Mouse (Mus musculus) stomach, embryonic 14.5 days (tissue): ENCODE measurements around the gene Lipa. TPM values are rescaled to one million over a fixed set of nuclear protein-coding genes. Genes with fewer than 3 reads are reported as not detected.

Experiments
- ATAC-seq: fragments of 200-750 bp; cut with Nextera tagmentation; 2 replicates; pipeline ENCODE4 v1.8.0; 2017; ENCODE audit warnings: low read depth, moderate TSS enrichment; ENCODE audit not compliant: insufficient number of reproducible peaks, insufficient read depth, low FRiP score
- H3K27ac ChIP-seq: fragments of 300-500 bp; sonication (generic); 2 replicates; pipeline ENCODE4 v1.5.1; 2014; ENCODE audit warnings: mild to moderate bottlenecking, low read length, moderate library complexity, mixed read lengths
- H3K27me3 ChIP-seq: fragments of 300-500 bp; sonication (generic); 2 replicates; pipeline ENCODE4 v1.6.1; 2014; ENCODE audit warnings: low read length, control low read depth, mixed read lengths; ENCODE audit not compliant: control insufficient read depth, insufficient read depth
- H3K36me3 ChIP-seq: fragments of 300-500 bp; sonication (generic); 2 replicates; pipeline ENCODE4 v1.6.1; 2014; ENCODE audit warnings: mild to moderate bottlenecking, control low read depth, low read length, moderate library complexity, mixed read lengths; ENCODE audit not compliant: control insufficient read depth, insufficient read depth
- H3K4me1 ChIP-seq: fragments of 300-500 bp; sonication (generic); 2 replicates; pipeline ENCODE4 v1.6.1; 2014; ENCODE audit warnings: low read length, control low read depth, mixed read lengths; ENCODE audit not compliant: control insufficient read depth, insufficient read depth
- H3K4me2 ChIP-seq: fragments of 300-500 bp; sonication (generic); replicated peaks from 2 replicates; pipeline ENCODE4 v1.6.1; 2014; ENCODE audit warnings: low read depth, low read length, control low read depth
- H3K4me3 ChIP-seq: fragments of 300-500 bp; sonication (generic); 2 replicates; pipeline ENCODE4 v1.5.1; 2014; ENCODE audit warnings: low read depth, low read length, control low read depth
- H3K9ac ChIP-seq: fragments of 300-500 bp; sonication (generic); replicated peaks from 2 replicates; pipeline ENCODE4 v1.6.1; 2014; ENCODE audit warnings: low read depth, mild to moderate bottlenecking, control low read depth, low read length, moderate library complexity, mixed read lengths
- H3K9me3 ChIP-seq: fragments of 300-500 bp; sonication (generic); 2 replicates; pipeline ENCODE4 v1.6.1; 2016; ENCODE audit warnings: low read depth, low read length, control low read depth; ENCODE audit not compliant: control insufficient read depth
- WGBS: fragments of 180-500 bp; shearing (Covaris S2); extraction: QIAGEN DNeasy Blood & Tissue Kit; methylation state at CpG from one replicate; pipeline ENCODE4 v1.1.7; 2014; 5-methylcytosine and 5-hydroxymethylcytosine counted together
- polyA plus RNA-seq: library from polyadenylated mRNA; unstranded; fragments of >200 nt; fragmentation: Nextera tagmentation; extraction: Ambion mirVana; gene quantifications from 2 replicates; pipeline ENCODE4 v1.2.1, GENCODE M21; 2014

Gene Lipa
- polyA plus RNA-seq, 1 experiment from 2014 or later, result 35.3 TPM

DNA sequence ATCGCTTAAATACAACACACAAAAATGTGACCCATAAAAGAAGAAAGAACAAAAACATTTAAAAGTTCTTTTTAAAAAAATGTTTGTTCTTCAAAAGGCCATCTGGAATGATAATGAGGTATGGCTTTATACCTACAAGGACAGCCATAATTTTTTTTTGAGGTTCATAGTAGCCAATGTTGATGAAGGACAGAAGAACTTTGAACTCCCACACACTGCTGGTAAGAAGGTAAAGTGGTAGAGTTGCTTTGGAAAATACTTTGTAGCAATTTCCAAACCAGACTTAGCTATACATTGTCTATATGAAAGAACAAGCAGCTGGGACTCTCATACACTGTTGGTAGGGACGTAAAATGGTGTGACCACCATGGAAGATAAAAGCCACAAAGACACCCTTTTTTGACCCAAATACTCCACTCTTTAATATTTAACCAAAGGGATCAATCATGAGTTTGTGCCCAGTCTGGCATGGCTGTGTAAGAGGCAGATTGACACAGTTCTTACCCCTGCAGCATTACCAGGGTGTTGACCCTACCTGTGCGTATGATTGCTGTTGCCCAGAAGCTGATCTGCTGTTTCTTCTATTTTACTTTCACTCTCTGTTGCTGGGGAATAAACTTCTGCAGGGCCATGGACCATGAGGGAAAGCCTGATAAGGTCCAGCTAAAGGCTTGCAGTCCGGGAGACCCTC, 4.9 kb upstream of the Lipa start:
- H3K9me3 ChIP-seq, result no peaks in the 10 kb centered on the region
- H3K4me2 ChIP-seq, result no peak overlapping the region
- H3K27me3 ChIP-seq, result no peaks in the 10 kb centered on the region
- 90% methylated on average over 4 of the region's 4 CpGs for WGBS
- ATAC-seq, result no peak
- no peaks in the 10 kb centered on the region for H3K4me1 ChIP-seq
- no peak overlapping the region for H3K4me3 ChIP-seq
- no peak overlapping the region for H3K27ac ChIP-seq
- H3K36me3 ChIP-seq, result no peaks in the 10 kb centered on the region
- no peak overlapping the region for H3K9ac ChIP-seq

DNA sequence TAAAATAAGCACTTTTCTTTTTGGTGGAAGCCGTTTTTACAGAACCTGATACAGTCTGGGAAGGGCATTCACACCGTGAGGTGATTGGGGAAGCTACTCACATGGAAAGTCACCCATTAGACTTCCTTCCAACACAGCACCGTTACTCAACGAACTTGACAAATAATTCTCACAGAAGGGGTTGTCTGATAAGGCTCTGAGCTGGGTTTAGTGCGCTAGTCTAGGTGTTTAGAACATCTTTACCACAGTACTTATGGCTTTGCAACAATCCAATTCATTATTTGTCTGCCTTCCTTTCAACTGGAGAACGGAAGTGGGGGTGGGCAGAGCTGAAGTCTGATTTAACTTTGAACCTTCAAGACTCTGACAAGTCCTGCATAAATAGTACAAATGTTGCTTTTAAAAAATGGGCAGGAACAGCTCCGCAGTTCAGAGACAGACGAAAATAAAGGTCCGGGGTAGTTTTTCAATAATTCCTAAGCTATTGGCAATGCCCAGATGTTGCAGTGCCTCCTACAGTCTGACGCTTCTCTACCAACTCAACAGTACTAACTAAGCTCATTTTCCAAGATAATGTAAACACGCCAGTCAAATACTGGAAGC, 852 bp downstream of the Lipa start:
- ATAC-seq, result 0 out of 2 replicates have a peak, but pooled peaks have one; percentile 2
- Histone ChIP-seq H3K4me1 (peaks cover 2% of the 10 kb centered on the region; the same call in 1 of the 2 replicates), H3K27ac (peak overlapping the region; percentile 48; the same call in 1 of the 2 replicates), H3K4me3 (peak overlapping the region; percentile 71), H3K27me3 (no peaks in the 10 kb centered on the region), H3K9me3 (no peaks in the 10 kb centered on the region), H3K36me3 (no peaks in the 10 kb centered on the region), H3K4me2 (peak overlapping the region; percentile 79), H3K9ac (peak overlapping the region; percentile 68)
- 6% methylated on average over 11 of the region's 11 CpGs for WGBS

DNA sequence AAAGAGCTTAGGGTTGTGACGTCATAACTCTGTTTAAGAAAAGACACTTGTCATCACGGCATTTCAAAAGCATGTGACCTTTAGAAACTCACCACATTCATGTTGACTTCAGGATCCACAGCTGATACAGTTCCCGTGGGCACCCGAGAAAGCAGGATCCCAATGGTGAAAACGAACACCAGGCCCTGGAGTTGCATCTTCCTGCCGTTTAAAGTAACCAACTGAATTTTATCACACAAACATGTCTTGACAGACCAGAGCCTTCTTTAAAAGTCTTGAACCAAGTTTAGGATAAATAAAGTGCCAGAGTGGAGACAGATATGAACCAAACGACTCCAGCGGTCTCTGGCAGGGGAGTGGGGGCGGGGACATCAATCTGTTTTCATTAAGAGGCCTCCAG, 2.6 kb downstream of the Lipa start:
- Histone ChIP-seq H3K27me3 (no peaks in the 10 kb centered on the region), H3K4me3 (no peak overlapping the region), H3K4me2 (no peak overlapping the region), H3K27ac (no peak overlapping the region), H3K4me1 (peaks cover 2% of the 10 kb centered on the region; the same call in 1 of the 2 replicates), H3K9me3 (no peaks in the 10 kb centered on the region), H3K9ac (no peak overlapping the region), H3K36me3 (no peaks in the 10 kb centered on the region)
- no peak for ATAC-seq
- 20% methylated on average over 9 of the region's 9 CpGs for WGBS

DNA sequence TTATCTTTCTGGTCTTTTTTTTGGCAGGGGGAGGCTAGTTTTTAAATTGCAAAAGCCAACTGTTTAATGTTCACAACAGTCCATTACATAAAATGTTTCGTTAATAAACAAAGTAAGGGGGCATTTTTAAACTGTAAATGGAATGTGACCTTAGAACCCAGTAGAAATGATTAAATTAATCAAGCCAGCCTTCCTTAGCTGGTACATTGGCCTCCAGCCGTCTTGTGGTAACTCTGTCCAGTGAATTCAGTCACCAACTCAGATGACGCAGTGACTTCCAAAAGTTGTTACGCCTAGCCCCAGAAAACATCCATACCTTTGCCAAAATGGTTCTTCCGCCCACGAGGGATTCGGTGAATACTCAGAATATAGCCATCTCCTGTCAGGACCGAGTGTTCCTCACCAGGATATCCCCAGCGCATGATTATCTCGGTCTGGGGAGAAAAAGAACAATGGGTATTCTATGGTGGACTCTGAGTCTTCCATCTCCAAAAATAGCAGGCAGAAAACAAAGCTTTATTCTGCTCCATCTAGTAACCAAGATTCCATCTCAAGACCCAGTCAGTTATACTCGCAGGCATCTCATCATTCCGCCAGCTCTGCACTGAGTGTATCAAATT, 4.1 kb downstream of the Lipa start:
- WGBS, result 75% methylated on average over 12 of the region's 12 CpGs
- H3K27ac ChIP-seq, result no peak overlapping the region

GRCm38 (mm10) chr19:34521978-34522377, 5.3 kb downstream of the Lipa start:
- H3K36me3 ChIP-seq, result no peaks in the 10 kb centered on the region; the same call in 1 of the 2 replicates
- no peaks in the 10 kb centered on the region for H3K27me3 ChIP-seq
- no peak overlapping the region for H3K4me2 ChIP-seq
- no peak overlapping the region for H3K27ac ChIP-seq
- ATAC-seq, result no peak
- H3K4me1 ChIP-seq, result peaks cover 2% of the 10 kb centered on the region; the same call in 1 of the 2 replicates
- 83% methylated on average over 1 of the region's 1 CpGs for WGBS
- H3K4me3 ChIP-seq, result no peak overlapping the region
- H3K9ac ChIP-seq, result no peak overlapping the region
- H3K9me3 ChIP-seq, result no peaks in the 10 kb centered on the region

More for the DNA sequence above, 4.1 kb downstream of the Lipa start:
- H3K4me3 ChIP-seq, result no peak overlapping the region
- no peaks in the 10 kb centered on the region for H3K27me3 ChIP-seq
- H3K4me2 ChIP-seq, result no peak overlapping the region
- H3K9me3 ChIP-seq, result no peaks in the 10 kb centered on the region
- no peak for ATAC-seq
- no peak overlapping the region for H3K9ac ChIP-seq
- H3K36me3 ChIP-seq, result no peaks in the 10 kb centered on the region; the same call in 1 of the 2 replicates
- peaks cover 2% of the 10 kb centered on the region; the same call in 1 of the 2 replicates for H3K4me1 ChIP-seq

DNA sequence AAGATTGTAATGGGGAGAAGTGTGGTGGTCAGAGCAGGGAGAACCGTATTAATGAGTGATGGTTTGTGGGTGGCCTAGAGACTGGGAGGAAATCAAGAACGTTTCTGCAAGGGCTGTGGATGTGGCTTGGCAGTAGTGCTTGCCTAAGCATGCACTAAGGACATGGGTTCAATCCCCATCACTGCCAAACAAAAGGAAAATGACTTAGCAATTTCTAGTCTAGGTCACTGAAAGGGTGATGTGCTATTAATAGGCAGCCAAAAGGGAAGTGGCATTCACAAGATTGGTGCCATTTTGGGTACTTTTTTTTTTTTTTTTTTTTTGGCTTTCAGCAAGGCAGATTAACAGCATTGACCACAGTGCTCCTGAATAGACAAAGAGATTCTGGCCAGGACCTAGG, 5.9 kb downstream of the Lipa start:
- 52% methylated on average over 2 of the region's 2 CpGs for WGBS
- H3K36me3 ChIP-seq, result no peaks in the 10 kb centered on the region; the same call in 1 of the 2 replicates
- H3K4me1 ChIP-seq, result peaks cover under 1% of the 10 kb centered on the region; the same call in 1 of the 2 replicates
- H3K27ac ChIP-seq, result no peak overlapping the region
- no peak for ATAC-seq
- no peak overlapping the region for H3K9ac ChIP-seq
- no peak overlapping the region for H3K4me2 ChIP-seq
- no peaks in the 10 kb centered on the region for H3K9me3 ChIP-seq
- no peaks in the 10 kb centered on the region for H3K27me3 ChIP-seq
- H3K4me3 ChIP-seq, result no peak overlapping the region

DNA sequence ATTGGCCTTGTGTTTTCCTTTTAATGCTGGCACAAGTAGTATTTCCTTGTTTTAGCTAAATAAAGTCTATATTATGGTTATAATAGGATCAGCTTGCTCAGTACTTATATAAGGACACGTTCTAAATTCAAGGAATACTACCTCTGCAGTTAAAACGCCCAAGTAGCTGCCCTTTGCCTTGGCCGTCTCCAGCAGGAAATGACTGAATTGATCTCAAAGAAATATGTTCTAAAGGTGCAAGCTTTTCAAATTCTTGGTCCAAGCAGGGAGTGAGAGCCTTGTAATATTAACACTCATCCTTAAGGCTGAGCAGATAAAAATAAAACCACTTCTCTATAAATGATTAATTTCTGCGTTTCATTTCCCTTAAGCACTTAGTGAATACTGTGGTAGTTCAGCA, 7.2 kb downstream of the Lipa start:
- Histone ChIP-seq H3K36me3 (no peaks in the 10 kb centered on the region; the same call in 1 of the 2 replicates), H3K9me3 (no peaks in the 10 kb centered on the region), H3K27me3 (no peaks in the 10 kb centered on the region), H3K27ac (no peak overlapping the region), H3K4me3 (no peak overlapping the region), H3K4me2 (no peak overlapping the region), H3K9ac (no peak overlapping the region), H3K4me1 (no peaks in the 10 kb centered on the region; the same call in 1 of the 2 replicates)
- ATAC-seq, result no peak
- WGBS, result 73% methylated on average over 4 of the region's 4 CpGs

GRCm38 (mm10) chr19:34519646-34520045, 7.6 kb downstream of the Lipa start:
- WGBS, result 85% methylated on average over 3 of the region's 3 CpGs
- Histone ChIP-seq H3K4me3 (no peak overlapping the region), H3K9me3 (no peaks in the 10 kb centered on the region), H3K9ac (no peak overlapping the region), H3K27me3 (no peaks in the 10 kb centered on the region), H3K4me1 (no peaks in the 10 kb centered on the region; the same call in 1 of the 2 replicates), H3K4me2 (no peak overlapping the region), H3K36me3 (no peaks in the 10 kb centered on the region; the same call in 1 of the 2 replicates), H3K27ac (no peak overlapping the region)
- ATAC-seq, result no peak
